Mouse (Mus musculus) midbrain, embryonic 10.5 days (tissue): ENCODE measurements at regions not wholly inside any gene's neighbourhood (a gene's known extent, or its start where the extent isn't known, plus 50 kb on each side); places are given as distances from the start of the nearest gene placed in this dataset.

ENCODE experiments used
- DNase-seq: peaks from one replicate; pipeline ENCODE4 v3.0.0-alpha.2; 2017; ENCODE audit warnings: low spot score
- H3K27ac ChIP-seq: fragments of 300-500 bp; sonication (generic); replicated peaks from 2 replicates; pipeline ENCODE4 v1.5.1; 2016; ENCODE audit warnings: mild to moderate bottlenecking
- H3K27me3 ChIP-seq: fragments of 300-500 bp; sonication (generic); 2 replicates; pipeline ENCODE4 v1.6.1; 2016; ENCODE audit warnings: low read depth, mild to moderate bottlenecking; ENCODE audit not compliant: poor library complexity, severe bottlenecking
- H3K36me3 ChIP-seq: fragments of 300-500 bp; sonication (generic); 2 replicates; pipeline ENCODE4 v1.6.1; 2016; ENCODE audit warnings: mild to moderate bottlenecking, moderate library complexity
- H3K4me1 ChIP-seq: fragments of 300-500 bp; sonication (generic); 2 replicates; pipeline ENCODE4 v1.6.1; 2016
- H3K4me3 ChIP-seq: fragments of 300-500 bp; sonication (generic); 2 replicates; pipeline ENCODE4 v1.5.1; 2016; ENCODE audit warnings: mild to moderate bottlenecking, moderate library complexity
- H3K9me3 ChIP-seq: fragments of 300-500 bp; sonication (generic); replicated peaks from 2 replicates; pipeline ENCODE4 v1.6.1; 2016; ENCODE audit warnings: mild to moderate bottlenecking
- WGBS: fragments of 180-500 bp; shearing (Covaris S2); methylation state at CpG from one replicate; pipeline ENCODE4 v1.1.7; 2016; 5-methylcytosine and 5-hydroxymethylcytosine counted together

DNA sequence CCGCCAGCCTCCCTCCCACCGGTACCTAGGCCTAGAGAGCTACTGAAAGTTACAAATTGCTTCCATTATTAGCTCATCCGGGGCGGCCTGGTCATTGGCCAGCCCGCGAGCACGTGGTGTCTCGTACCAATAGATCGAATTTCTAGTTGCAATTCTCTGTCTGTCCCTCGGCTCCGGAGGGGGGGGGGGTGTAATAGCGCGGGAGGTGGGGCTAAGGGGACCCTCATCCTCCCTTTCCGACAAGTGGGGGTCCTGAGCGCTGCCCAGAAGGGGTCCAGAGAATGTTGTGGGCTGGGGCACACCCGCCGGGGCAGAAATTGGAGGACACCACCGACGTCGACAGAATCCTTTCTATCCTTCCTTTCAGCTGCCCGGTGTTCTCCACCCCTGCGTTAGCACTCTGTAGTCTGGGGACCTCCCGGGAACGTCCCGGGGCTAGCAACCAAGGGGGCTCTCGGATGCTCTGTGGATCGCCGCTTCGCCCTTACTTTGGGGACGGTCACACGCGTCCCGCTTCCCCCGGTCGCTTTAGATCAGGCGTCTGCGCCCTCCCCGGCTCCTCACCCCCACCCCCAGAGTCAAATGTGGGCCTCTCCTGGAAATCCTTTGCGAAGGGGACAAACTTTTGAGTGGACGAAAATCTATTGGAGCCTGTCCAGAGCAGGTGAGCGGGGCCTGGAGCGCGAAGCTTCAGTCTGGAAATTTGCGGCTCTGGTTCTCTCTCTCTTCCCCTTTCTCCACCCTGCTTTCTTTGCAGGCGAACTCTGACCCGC, 64.6 kb downstream of the Smug1 start:
- Histone ChIP-seq H3K36me3 (no peaks in the 10 kb centered on the region), H3K27ac (peak overlapping the region; percentile 70), H3K4me3 (peak overlapping the region; percentile 63), H3K9me3 (no peaks in the 10 kb centered on the region), H3K27me3 (peaks cover 100% of the 10 kb centered on the region), H3K4me1 (peaks cover 36% of the 10 kb centered on the region)
- peak; percentile 71 for DNase-seq
- under 1% methylated on average over 46 of the region's 46 CpGs for WGBS

GRCm38 (mm10) chr15:103100121-103100520, 66.8 kb downstream of the Smug1 start:
- no peak overlapping the region for H3K27ac ChIP-seq
- H3K4me3 ChIP-seq: no peak overlapping the region
- H3K4me1 ChIP-seq: peaks cover 16% of the 10 kb centered on the region
- H3K9me3 ChIP-seq: no peaks in the 10 kb centered on the region
- H3K36me3 ChIP-seq: no peaks in the 10 kb centered on the region
- WGBS: 61% methylated on average over 4 of the region's 4 CpGs
- H3K27me3 ChIP-seq: peaks cover 100% of the 10 kb centered on the region
- DNase-seq: no peak

GRCm38 (mm10) chr15:103094457-103094856, 72.4 kb downstream of the Smug1 start:
- Histone ChIP-seq H3K27ac (no peak overlapping the region), H3K9me3 (no peaks in the 10 kb centered on the region), H3K4me3 (no peak overlapping the region), H3K36me3 (no peaks in the 10 kb centered on the region), H3K27me3 (peaks cover 95% of the 10 kb centered on the region), H3K4me1 (no peaks in the 10 kb centered on the region)
- 76% methylated on average over 7 of the region's 7 CpGs for WGBS
- no peak for DNase-seq

- H3K4me1 ChIP-seq: no peaks in the 10 kb centered on the region
- no peaks in the 10 kb centered on the region for H3K9me3 ChIP-seq
- no peak overlapping the region for H3K27ac ChIP-seq
- no peak for DNase-seq
- 82% methylated on average over 12 of the region's 12 CpGs for WGBS
- H3K36me3 ChIP-seq: no peaks in the 10 kb centered on the region
- no peak overlapping the region for H3K4me3 ChIP-seq
- peaks cover 95% of the 10 kb centered on the region for H3K27me3 ChIP-seq
Measured at GRCm38 (mm10) chr15:103093655-103094054, 73.2 kb downstream of the Smug1 start.

GRCm38 (mm10) chr15:103092496-103092895, 73.8 kb downstream of the Hoxc4 start:
- H3K4me3 ChIP-seq: no peak overlapping the region
- DNase-seq: no peak
- no peaks in the 10 kb centered on the region for H3K4me1 ChIP-seq
- no peak overlapping the region for H3K27ac ChIP-seq
- no peaks in the 10 kb centered on the region for H3K9me3 ChIP-seq
- H3K27me3 ChIP-seq: peaks cover 95% of the 10 kb centered on the region
- H3K36me3 ChIP-seq: no peaks in the 10 kb centered on the region

GRCm38 (mm10) chr15:103090280-103091164, 71.8 kb downstream of the Hoxc4 start:
- Histone ChIP-seq H3K9me3 (no peaks in the 10 kb centered on the region), H3K27ac (no peak overlapping the region), H3K4me1 (peaks cover 11% of the 10 kb centered on the region), H3K4me3 (no peak overlapping the region), H3K36me3 (no peaks in the 10 kb centered on the region), H3K27me3 (peaks cover 95% of the 10 kb centered on the region)
- 63% methylated on average over 6 of the region's 6 CpGs for WGBS
- DNase-seq: no peak

- Histone ChIP-seq H3K9me3 (no peaks in the 10 kb centered on the region), H3K4me1 (peaks cover 11% of the 10 kb centered on the region), H3K36me3 (no peaks in the 10 kb centered on the region), H3K4me3 (no peak overlapping the region), H3K27me3 (peaks cover 95% of the 10 kb centered on the region), H3K27ac (no peak overlapping the region)
- no peak for DNase-seq
- WGBS: 42% methylated on average over 1 of the region's 1 CpGs
Measured at GRCm38 (mm10) chr15:103089852-103090251, 71.1 kb downstream of the Hoxc4 start.

DNA sequence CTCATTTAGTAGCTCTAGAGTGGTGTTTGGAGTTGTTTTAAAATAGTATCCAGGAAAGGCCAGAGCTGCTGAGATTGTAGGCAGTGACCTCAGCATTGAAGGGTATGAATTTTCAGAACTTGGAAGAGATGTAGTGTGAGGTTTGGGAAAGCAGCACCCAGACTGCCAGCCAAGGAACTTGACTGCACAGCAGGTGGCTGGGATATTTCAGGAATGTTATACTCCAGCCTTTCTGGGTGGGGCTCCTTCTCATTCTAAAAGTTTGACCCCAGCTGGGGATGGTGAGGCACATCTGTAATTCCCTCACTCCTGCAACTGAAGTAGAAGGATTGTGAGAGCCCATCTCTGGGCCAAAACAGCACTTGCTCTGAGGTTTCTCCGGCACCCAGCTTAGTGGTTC, 70.7 kb downstream of the Hoxc4 start:
- 75% methylated on average over 1 of the region's 1 CpGs for WGBS
- Histone ChIP-seq H3K27ac (no peak overlapping the region), H3K9me3 (no peaks in the 10 kb centered on the region), H3K4me3 (no peak overlapping the region), H3K27me3 (peaks cover 95% of the 10 kb centered on the region), H3K4me1 (peaks cover 11% of the 10 kb centered on the region), H3K36me3 (no peaks in the 10 kb centered on the region)
- DNase-seq: no peak

- H3K27ac ChIP-seq: no peak overlapping the region
- 37% methylated on average over 4 of the region's 4 CpGs for WGBS
- no peak for DNase-seq
Measured at GRCm38 (mm10) chr15:103087204-103087603, 68.5 kb downstream of the Hoxc4 start.

GRCm38 (mm10) chr15:103086672-103087069, 67.9 kb downstream of the Hoxc4 start:
- DNase-seq: no peak
- Histone ChIP-seq H3K4me3 (peak overlapping the region; percentile 46), H3K27ac (no peak overlapping the region)

More at GRCm38 (mm10) chr15:103087204-103087603, 68.5 kb downstream of the Hoxc4 start:
- Histone ChIP-seq H3K9me3 (no peaks in the 10 kb centered on the region), H3K36me3 (no peaks in the 10 kb centered on the region), H3K4me3 (no peak overlapping the region), H3K4me1 (peaks cover 11% of the 10 kb centered on the region), H3K27me3 (peaks cover 97% of the 10 kb centered on the region)

More at GRCm38 (mm10) chr15:103086672-103087069, 67.9 kb downstream of the Hoxc4 start:
- Histone ChIP-seq H3K27me3 (peaks cover 100% of the 10 kb centered on the region), H3K36me3 (no peaks in the 10 kb centered on the region), H3K9me3 (no peaks in the 10 kb centered on the region), H3K4me1 (peaks cover 11% of the 10 kb centered on the region)
- WGBS: 11% methylated on average over 15 of the region's 15 CpGs
